ENCODE assay signal across 8 mouse cellular contexts in the genomic region with DNA sequence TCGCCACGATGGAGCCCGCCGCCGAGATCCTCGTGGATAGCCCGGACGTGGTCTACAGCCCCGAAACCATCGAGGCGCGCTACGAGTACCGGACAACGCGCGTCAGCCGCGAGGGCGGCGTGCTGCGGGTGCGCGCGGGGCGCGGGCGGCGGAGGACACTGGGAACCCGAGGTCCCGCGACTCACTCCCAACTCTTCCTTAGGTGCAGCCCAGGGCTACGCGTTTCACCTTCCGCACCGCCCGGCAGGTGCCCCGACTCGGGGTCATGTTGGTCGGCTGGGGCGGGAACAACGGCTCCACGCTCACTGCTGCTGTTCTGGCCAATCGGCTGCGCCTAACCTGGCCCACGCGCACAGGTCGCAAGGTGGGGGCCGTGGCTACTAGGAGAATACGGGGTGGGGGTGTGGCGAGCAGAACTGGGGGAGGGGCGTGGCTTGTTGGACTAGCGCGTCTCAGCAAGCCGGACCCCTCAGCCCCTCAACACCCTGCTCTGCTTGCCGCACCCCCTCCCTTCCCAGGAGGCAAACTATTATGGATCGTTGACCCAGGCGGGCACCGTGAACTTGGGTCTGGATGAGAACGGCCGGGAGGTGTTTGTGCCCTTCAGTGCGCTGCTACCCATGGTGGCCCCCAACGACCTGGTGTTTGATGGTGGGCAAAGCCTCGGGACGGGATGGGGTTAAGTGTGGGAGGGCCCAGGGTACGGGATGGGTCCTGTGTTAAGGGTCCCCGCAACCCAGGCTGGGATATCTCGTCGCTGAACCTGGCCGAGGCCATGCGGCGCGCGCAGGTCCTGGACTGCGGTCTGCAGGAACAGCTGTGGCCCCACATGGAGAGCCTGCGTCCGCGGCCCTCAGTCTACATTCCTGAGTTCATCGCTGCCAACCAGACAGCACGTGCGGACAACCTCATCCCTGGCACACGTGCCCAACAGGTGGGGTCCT. TPM values are rescaled to one million over a fixed set of nuclear protein-coding genes. Genes with fewer than 3 reads are reported as not detected.
DNase-seq lines count a peak whose midpoint lies in the region; ATAC-seq lines count a peak whose summit lies in the region.

No protein-coding gene starts in this region.

- peak overlapping the region; percentile 93 for H3K4me2 ChIP-seq in heart, embryonic 15.5 days
- H3K4me2 ChIP-seq in midbrain, embryonic 11.5 days, result peak overlapping the region; percentile 98

- H3K9ac ChIP-seq in heart, embryonic 15.5 days, result peak overlapping the region; percentile 66
- peak overlapping the region; percentile 70 for H3K9ac ChIP-seq in midbrain, embryonic 11.5 days (ENCODE audit: low read length)

- H3K27me3 ChIP-seq in heart, embryonic 15.5 days, result 0 out of 2 replicates have a peak, but pooled peaks cover 2% of the 10 kb centered on the region
- H3K27me3 ChIP-seq in limb, embryonic 10.5 days (ENCODE audit: low read depth, poor library complexity, severe bottlenecking), result no peaks in the 10 kb centered on the region
- H3K27me3 ChIP-seq in midbrain, embryonic 11.5 days (ENCODE audit: control insufficient read depth, insufficient read depth, low read length), result peaks cover 6% of the 10 kb centered on the region; the same call in 1 of the 2 replicates

- peak; percentile 7; the same call in 1 of the 2 replicates for ATAC-seq in heart, embryonic 15.5 days (replicated peaks; ENCODE audit: insufficient number of reproducible peaks, insufficient read depth, low FRiP score, low read depth)
- ATAC-seq in midbrain, embryonic 11.5 days (ENCODE audit: low FRiP score), result peak; percentile 14

- H3K27ac ChIP-seq in heart, embryonic 15.5 days, result peak overlapping the region; percentile 88
- H3K27ac ChIP-seq in limb, embryonic 10.5 days, result peak overlapping the region; percentile 88
- peak overlapping the region; percentile 20; the same call in 1 of the 2 replicates for H3K27ac ChIP-seq in midbrain, embryonic 11.5 days (ENCODE audit: low read depth, low read length)

- peak overlapping the region; percentile 58 for H3K4me3 ChIP-seq in heart, embryonic 15.5 days
- H3K4me3 ChIP-seq in limb, embryonic 10.5 days, result peak overlapping the region; percentile 78
- peak overlapping the region; percentile 58 for H3K4me3 ChIP-seq in midbrain, embryonic 11.5 days (ENCODE audit: low read depth, low read length)

- peaks cover 62% of the 10 kb centered on the region for H3K4me1 ChIP-seq in heart, embryonic 15.5 days (replicated peaks)
- peaks cover 69% of the 10 kb centered on the region for H3K4me1 ChIP-seq in limb, embryonic 10.5 days
- H3K4me1 ChIP-seq in midbrain, embryonic 11.5 days (ENCODE audit: control insufficient read depth, insufficient read depth, low read length), result peaks cover 36% of the 10 kb centered on the region

- peaks cover 15% of the 10 kb centered on the region; the same call in 1 of the 2 replicates for H3K36me3 ChIP-seq in heart, embryonic 15.5 days
- peaks cover 72% of the 10 kb centered on the region for H3K36me3 ChIP-seq in limb, embryonic 10.5 days
- H3K36me3 ChIP-seq in midbrain, embryonic 11.5 days (ENCODE audit: control insufficient read depth, insufficient read depth, low read length), result 0 out of 2 replicates have a peak, but pooled peaks cover 3% of the 10 kb centered on the region

- peak; percentile 60 to 61 for DNase-seq in right cerebral cortex, postnatal 10 days (ENCODE audit: low spot score in 2 of 2)
- no peak for DNase-seq in right cerebral cortex, adult 18-20 months
- peak; percentile 55 for DNase-seq in cerebellum, adult 8-10 months
- peak; percentile 70 for DNase-seq in limb, embryonic 10.5 days (ENCODE audit: low spot score)
- peak; percentile 89 for DNase-seq in midbrain, embryonic 11.5 days (ENCODE audit: low spot score, missing footprints)
- peak; percentile 56 for DNase-seq in thymus, postnatal 14 days
- no peak for DNase-seq in layer of hippocampus, adult 11-12 months (ENCODE audit: low spot score)

- H3K9me3 ChIP-seq in heart, embryonic 15.5 days (replicated peaks), result no peaks in the 10 kb centered on the region
- H3K9me3 ChIP-seq in limb, embryonic 10.5 days (replicated peaks), result no peaks in the 10 kb centered on the region
- H3K9me3 ChIP-seq in midbrain, embryonic 11.5 days (ENCODE audit: control insufficient read depth, low read length), result no peaks in the 10 kb centered on the region

- 10% methylated on average over 82 of the region's 82 CpGs for WGBS in heart, embryonic 15.5 days
- 12% methylated on average over 82 of the region's 82 CpGs for WGBS in limb, embryonic 10.5 days
- WGBS in midbrain, embryonic 11.5 days, result 11% methylated on average over 82 of the region's 82 CpGs

RNA-seq across cellular contexts. Expression of gene Isyna1, which starts 0.7 kb away (rescaled TPM):
- 92.9 and 121 TPM in 2 replicates for polyA plus RNA-seq in heart, embryonic 15.5 days (2015; fragmentation: Nextera tagmentation; extraction: Ambion mirVana)
- 214 and 225 TPM in 2 replicates for polyA plus RNA-seq in limb, embryonic 10.5 days (2016; fragmentation: Nextera tagmentation; extraction: Ambion mirVana)
- 46.1 and 56.0 TPM in 2 replicates for polyA plus RNA-seq in midbrain, embryonic 11.5 days (2014; fragmentation: Nextera tagmentation; extraction: Ambion mirVana)

RNA-seq across cellular contexts. Expression of gene Ssbp4, which starts 13.8 kb away (rescaled TPM):
- 62.1 and 82.6 TPM in 2 replicates for polyA plus RNA-seq in heart, embryonic 15.5 days (2015; fragmentation: Nextera tagmentation; extraction: Ambion mirVana)
- 164 and 182 TPM in 2 replicates for polyA plus RNA-seq in limb, embryonic 10.5 days (2016; fragmentation: Nextera tagmentation; extraction: Ambion mirVana)
- 87.8 and 96.9 TPM in 2 replicates for polyA plus RNA-seq in midbrain, embryonic 11.5 days (2014; fragmentation: Nextera tagmentation; extraction: Ambion mirVana)

RNA-seq across cellular contexts. Expression of gene Lrrc25, which starts 21.1 kb away (rescaled TPM):
- polyA plus RNA-seq in heart, embryonic 15.5 days (2015; fragmentation: Nextera tagmentation; extraction: Ambion mirVana), result 1.4 and 3.4 TPM in 2 replicates
- 0.38 and 0.64 TPM in 2 replicates for polyA plus RNA-seq in limb, embryonic 10.5 days (2016; fragmentation: Nextera tagmentation; extraction: Ambion mirVana)
- polyA plus RNA-seq in midbrain, embryonic 11.5 days (2014; fragmentation: Nextera tagmentation; extraction: Ambion mirVana), result 1.2 and 1.3 TPM in 2 replicates

RNA-seq across cellular contexts. Expression of gene Gdf15, which starts 37.4 kb away (rescaled TPM):
- 0.89 and 1.3 TPM in 2 replicates for polyA plus RNA-seq in heart, embryonic 15.5 days (2015; fragmentation: Nextera tagmentation; extraction: Ambion mirVana)
- not detected in 2 replicates for polyA plus RNA-seq in limb, embryonic 10.5 days (2016; fragmentation: Nextera tagmentation; extraction: Ambion mirVana)
- 0.10 and 0.11 TPM in 2 replicates for polyA plus RNA-seq in midbrain, embryonic 11.5 days (2014; fragmentation: Nextera tagmentation; extraction: Ambion mirVana)

RNA-seq across cellular contexts. Expression of gene Ell, which starts 55.6 kb away (rescaled TPM):
- polyA plus RNA-seq in heart, embryonic 15.5 days (2015; fragmentation: Nextera tagmentation; extraction: Ambion mirVana), result 10.8 and 15.0 TPM in 2 replicates
- 20.9 and 26.1 TPM in 2 replicates for polyA plus RNA-seq in limb, embryonic 10.5 days (2016; fragmentation: Nextera tagmentation; extraction: Ambion mirVana)
- polyA plus RNA-seq in midbrain, embryonic 11.5 days (2014; fragmentation: Nextera tagmentation; extraction: Ambion mirVana), result 13.0 TPM in 2 replicates

Comparison
In these comparisons a context has a peak if more than half of its experiments do, and no peak if none do; other contexts are left out.
1. DNase-seq: peak in right cerebral cortex, postnatal 10 days (2 of 2), cerebellum, adult 8-10 months (single experiment), limb, embryonic 10.5 days (single experiment), midbrain, embryonic 11.5 days (single experiment) and thymus, postnatal 14 days (single experiment); none in right cerebral cortex, adult 18-20 months (single experiment) and layer of hippocampus, adult 11-12 months (single experiment).
2. H3K27ac ChIP-seq: peak in every context shown above with its lines; median percentile 88 in heart, embryonic 15.5 days; 88 in limb, embryonic 10.5 days; 20 in midbrain, embryonic 11.5 days.
3. Peak in every context shown above with its lines, with median percentiles within 50 percentile points of each other: H3K4me3 ChIP-seq.